Mouse (Mus musculus): ENCODE measurements at regions not wholly inside any gene's neighbourhood (a gene's known extent, or its start where the extent isn't known, plus 50 kb on each side); places are given as distances from the start of the nearest gene placed in this dataset.

DNA sequence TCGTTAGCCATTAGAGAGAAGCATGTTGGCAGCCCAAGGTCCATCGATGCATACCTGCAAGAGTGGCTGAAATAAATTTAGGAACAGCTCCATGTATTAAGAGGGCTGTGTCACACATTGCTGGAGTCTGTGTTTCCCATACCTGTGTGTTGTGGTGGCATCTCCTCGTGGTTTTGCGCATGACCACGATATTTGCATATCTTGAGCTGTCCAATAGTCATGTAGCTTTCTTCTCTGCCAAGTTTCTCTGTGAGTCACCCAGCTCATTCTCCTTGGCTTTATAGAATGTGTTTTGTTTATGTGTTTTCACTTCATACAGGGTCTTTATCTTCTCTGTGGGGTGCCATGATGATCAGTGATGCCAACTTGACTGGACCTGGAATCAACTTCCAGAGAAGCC lies 53.0 kb upstream of the 1700016C15Rik start:
- H3K4me3 ChIP-seq (replicated peaks; ENCODE audit: control insufficient read depth, low read depth, low read length): no peak overlapping the region
- 67% methylated on average over 5 of the region's 5 CpGs for WGBS
- H3K27ac ChIP-seq (ENCODE audit: control insufficient read depth, insufficient read depth, low read depth, low read length, poor library complexity): no peak overlapping the region
- no peaks in the 10 kb centered on the region; the same call in 1 of the 2 replicates for H3K4me1 ChIP-seq (ENCODE audit: control insufficient read depth, insufficient read depth, low read length)
- TF ChIP-seq POLR2A (IDR thresholded peaks at IDR 0.05; ENCODE audit: borderline replicate concordance, control insufficient read depth, low read depth, low read length) (no peak), CTCF (IDR thresholded peaks at IDR 0.05; ENCODE audit: control insufficient read depth, insufficient read depth, low read length) (no peak)

GRCm38 (mm10) chr1:177678832-177679231 lies 50.8 kb upstream of the 1700016C15Rik start:
- Histone ChIP-seq H3K4me1 (ENCODE audit: control insufficient read depth, insufficient read depth, low read length) (no peaks in the 10 kb centered on the region; the same call in 1 of the 2 replicates), H3K4me3 (replicated peaks; ENCODE audit: control insufficient read depth, low read depth, low read length) (no peak overlapping the region), H3K27ac (ENCODE audit: control insufficient read depth, insufficient read depth, low read depth, low read length, poor library complexity) (no peak overlapping the region)
- WGBS: 62% methylated on average over 4 of the region's 4 CpGs
- TF ChIP-seq CTCF (IDR thresholded peaks at IDR 0.05; ENCODE audit: control insufficient read depth, insufficient read depth, low read length) (no peak), POLR2A (IDR thresholded peaks at IDR 0.05; ENCODE audit: borderline replicate concordance, control insufficient read depth, low read depth, low read length) (no peak)
